Mouse (Mus musculus): ENCODE results near the gene Ostm1. TPM values are rescaled to one million over a fixed set of nuclear protein-coding genes. Genes with fewer than 3 reads are reported as not detected.

Ostm1 gene
- polyA plus RNA-seq, 1 experiment = 33.5 TPM

- DNase-seq (ENCODE audit: low spot score) = no peak
These were observed 984 bp upstream of the Ostm1 start for GRCm38 (mm10) chr10:42582566-42583110.

- DNase-seq (ENCODE audit: low spot score) = no peak
These were observed 347 bp downstream of the Ostm1 start for GRCm38 (mm10) chr10:42583902-42584435.

- no peak for DNase-seq (ENCODE audit: low spot score)
These were observed 888 bp downstream of the Ostm1 start for GRCm38 (mm10) chr10:42584436-42584983.

- no peak for DNase-seq (ENCODE audit: low spot score)
These were observed 1.5 kb downstream of the Ostm1 start for GRCm38 (mm10) chr10:42585156-42585555.

DNA sequence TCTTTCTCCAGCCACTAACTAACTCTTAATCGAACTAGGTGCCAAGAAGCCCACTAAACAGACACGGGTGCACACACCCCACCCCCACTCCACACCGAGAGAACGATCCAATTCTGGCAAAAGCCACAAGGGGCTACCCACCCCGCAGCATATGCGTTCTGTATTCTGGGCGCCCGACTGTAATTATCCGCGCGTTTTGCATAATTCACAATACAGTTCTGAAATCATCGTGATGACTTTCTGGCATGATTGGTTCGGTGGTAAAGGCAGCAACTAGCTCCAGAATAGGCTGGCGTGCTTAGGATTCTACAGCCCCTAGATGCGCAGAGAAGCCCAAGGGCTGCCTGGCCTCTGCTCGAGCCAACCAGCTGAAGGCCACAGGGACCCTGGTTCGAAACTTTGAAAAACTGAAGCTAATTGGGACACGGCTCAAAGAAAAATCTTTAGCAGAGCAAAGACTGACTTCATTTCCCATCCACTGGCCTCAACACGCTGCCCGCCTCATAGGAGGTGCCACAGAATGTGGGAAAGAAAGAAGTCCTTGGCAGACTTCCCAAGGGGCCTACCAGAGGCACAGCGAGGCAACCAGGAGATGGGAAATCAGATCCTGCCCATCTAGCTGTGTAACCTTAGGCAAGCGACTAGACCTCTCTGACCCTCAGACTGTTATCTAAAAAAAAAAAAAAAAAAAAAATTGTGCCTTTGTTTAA is 2.1 kb downstream of the Ostm1 start:
- no peak for DNase-seq (ENCODE audit: low spot score)

DNA sequence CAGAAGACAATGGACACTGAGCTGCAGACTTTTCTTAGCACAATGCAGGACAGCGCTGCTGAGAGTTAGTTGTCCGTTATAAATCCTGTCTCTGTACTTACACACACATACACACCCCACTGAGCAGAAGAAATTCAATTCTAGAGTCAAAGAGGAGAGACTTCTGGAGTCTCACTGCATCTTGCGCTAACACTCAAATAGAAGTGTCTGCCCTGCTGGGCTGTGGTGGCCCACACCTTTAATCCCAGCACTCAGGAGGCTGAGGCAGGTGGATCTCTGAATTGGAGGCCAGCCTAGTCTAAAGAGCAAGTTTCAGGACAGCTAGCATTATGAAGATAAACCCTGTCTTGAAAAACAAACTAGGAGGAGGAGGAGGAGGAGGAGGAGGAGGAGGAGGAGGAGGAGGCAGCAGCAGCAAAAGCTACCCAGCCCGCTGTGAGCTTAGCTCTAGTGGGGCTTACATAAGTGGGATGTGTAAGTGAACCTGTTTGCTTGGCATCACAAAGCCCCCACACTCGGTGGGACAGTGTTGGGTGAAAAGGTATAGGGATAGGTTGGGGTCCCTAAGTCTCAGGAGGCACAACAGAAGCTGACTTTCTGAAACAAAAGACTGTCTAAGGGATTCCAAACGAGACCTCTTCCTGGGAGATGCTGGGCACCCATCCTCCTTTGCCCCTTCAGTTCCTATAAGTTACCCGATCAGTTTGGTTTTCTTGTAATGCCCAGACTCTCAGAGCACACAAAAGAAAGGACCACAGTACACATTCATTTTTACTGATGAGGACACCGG is 4.5 kb downstream of the Ostm1 start:
- DNase-seq (ENCODE audit: low spot score) = no peak

- DNase-seq (ENCODE audit: low spot score) = no peak
These were observed 5.9 kb downstream of the Ostm1 start for GRCm38 (mm10) chr10:42589505-42589904.

DNA sequence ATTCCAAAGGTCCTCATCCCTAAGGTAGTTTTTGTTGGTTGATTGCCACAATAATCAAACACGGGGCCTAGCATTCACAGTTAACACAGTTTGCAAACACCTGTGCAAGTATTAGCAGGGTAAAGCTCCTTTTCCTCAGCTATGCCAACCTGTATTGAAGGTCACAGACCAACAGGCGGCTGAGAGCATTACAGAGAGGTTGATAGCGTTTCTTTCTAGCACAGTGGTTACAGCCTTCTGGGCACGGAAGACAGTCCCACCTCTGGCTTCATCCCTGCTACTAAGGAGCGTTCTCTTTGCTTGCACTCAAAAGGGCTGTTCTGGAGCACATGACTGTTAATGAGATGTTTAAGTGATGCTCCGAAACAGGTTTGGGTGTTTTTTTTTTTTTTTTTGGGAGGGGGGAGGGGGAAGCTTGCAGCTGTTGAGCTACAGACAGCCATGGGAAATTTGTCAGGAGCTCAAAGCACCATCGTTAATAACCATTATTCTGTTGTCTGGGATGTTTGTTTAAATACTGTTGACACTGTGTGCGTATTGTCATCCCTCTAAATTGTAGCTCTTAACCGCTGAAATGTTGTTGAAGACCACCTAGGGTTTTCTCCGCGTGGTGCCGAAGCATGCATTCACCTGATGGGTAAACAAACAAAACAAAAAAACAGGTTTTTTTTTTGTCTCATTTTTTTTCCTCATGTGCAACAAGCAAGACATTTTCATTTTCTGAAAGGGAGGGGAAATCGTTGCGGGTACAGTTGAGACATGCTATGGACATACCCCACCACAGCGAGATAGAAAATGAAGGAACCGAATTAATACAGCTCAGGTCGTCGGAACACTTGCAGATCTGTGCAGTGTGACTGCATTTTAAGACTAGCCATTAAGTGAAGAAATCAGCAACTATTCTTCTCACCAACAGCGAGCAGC is 6.9 kb downstream of the Ostm1 start:
- DNase-seq (ENCODE audit: low spot score) = no peak

DNA sequence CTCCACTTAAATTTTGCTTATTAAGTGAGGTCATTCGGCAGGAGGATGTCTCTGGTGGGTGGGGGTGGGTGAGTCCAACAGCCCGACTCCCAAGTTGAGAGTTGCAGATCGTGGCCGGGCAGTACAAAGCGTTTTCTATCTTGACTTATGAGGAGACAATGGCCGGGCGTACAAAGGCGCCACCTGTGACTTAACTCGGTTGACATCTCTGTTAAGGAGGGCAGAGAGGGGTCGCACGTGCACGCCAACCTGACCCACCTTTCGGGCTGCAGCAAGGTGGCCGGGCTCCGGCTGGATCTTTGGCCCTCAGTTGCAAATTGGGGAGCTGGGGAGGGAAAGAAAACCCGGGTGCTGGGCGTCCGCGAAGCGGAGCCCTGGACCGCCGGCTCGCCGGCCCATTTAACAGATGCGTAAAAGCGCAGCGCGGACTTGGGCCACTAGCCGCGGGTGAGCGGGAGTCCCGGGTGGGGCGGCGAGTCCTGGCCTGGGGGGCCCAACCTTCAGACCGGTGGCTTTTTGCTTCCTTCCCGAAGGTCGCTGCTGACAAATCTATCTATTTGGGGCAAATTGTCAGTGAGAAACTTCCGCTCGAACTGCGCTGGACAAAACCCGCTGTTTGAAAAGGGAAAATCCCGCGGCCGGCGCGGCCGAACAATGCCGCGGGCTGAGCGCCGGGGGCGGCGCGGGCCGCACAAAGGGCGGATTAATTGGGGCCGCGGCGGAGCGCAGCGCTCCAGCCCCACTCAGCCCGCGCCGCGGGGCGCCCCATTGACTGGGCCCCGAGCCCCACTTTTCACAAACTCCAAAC is 7.8 kb downstream of the Ostm1 start:
- DNase-seq (ENCODE audit: low spot score) = no peak

GRCm38 (mm10) chr10:42591993-42592686 is 8.5 kb downstream of the Ostm1 start:
- no peak for DNase-seq (ENCODE audit: low spot score)

DNA sequence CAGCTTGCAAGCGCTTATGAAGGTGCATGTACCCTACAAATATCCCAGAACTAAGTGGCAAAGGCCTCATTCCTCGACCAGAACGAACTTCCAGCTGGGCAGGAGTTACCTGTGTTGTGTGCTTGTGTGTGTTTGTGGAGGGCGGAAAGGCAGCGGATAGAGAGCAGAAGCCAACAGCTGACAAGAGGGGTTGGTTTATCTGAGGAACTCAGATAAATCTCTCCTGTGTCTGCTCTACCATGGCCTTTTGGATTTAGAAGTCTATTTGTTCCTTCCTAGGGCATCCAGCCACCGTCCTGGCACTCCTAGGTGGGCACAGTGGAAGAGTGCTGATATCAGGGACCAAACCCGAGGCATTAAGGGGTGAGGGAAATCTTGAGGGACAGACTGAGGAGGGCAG is 9.6 kb downstream of the Ostm1 start:
- DNase-seq (ENCODE audit: low spot score) = no peak

- DNase-seq (ENCODE audit: low spot score) = no peak
These were observed 15.0 kb downstream of the Ostm1 start for GRCm38 (mm10) chr10:42598615-42599014.

- no peak for DNase-seq (ENCODE audit: low spot score)
These were observed 17.9 kb downstream of the Ostm1 start for GRCm38 (mm10) chr10:42601556-42601955.

GRCm38 (mm10) chr10:42604874-42605273 is 21.3 kb downstream of the Ostm1 start:
- no peak for DNase-seq (ENCODE audit: low spot score)

- DNase-seq (ENCODE audit: low spot score) = no peak
These were observed 23.1 kb downstream of the Ostm1 start for GRCm38 (mm10) chr10:42606757-42607156.

DNA sequence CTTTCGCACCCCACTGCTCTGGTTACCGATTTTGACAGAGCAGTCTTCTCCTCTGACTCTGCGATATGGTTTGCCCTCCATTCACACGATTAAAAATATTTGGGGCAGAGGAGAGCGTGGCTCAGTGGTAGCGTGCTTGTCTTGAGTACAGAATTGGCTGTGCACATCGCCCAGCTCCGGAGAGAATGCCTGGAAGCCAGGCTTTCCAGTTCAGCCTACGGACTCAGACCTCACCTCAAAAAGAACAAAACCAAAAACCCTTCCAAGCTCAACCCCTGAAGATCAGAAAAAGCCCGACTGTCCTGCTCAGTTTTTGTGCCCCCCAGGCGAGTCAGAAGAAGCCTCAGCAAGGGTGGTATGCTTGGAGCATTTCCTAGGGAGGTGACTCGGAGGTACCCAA is 29.5 kb downstream of the Ostm1 start:
- DNase-seq (ENCODE audit: low spot score) = no peak

DNA sequence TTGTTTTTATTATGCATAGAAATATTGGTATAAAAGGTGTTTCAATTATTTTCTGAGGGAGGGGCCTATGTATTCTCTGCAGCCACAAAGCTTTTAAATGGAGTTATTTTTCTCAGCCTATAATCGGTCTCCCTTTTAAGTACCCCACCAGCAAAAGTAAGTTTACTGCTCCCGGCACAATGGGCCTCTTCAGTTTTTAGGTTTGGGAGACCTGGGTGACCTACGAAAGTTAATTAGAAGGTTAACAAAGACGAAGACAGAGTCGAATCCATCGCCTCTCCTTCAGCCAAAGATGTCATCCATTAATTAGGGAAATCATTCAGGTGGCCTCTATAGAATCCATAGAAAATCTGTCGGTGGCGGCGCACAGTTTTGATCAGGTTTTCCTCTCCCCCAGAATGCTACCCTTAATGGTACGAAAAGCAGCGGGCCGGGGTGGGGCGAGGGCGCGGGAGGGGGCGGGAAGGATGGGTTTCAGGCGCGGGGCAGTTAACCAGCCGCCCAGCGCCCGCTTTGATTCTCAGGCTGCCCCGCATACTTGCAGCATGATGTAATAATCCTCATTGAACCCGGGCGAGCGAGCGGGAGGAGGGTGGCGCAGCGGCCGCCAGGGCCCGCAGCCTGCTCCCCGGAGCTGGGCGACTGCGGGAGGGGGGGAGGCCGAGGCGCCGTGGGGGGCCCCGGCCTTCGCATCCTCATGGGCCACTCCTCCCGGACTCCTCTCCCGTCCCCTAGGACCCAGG is 30.2 kb downstream of the Ostm1 start:
- DNase-seq (ENCODE audit: low spot score) = no peak

DNA sequence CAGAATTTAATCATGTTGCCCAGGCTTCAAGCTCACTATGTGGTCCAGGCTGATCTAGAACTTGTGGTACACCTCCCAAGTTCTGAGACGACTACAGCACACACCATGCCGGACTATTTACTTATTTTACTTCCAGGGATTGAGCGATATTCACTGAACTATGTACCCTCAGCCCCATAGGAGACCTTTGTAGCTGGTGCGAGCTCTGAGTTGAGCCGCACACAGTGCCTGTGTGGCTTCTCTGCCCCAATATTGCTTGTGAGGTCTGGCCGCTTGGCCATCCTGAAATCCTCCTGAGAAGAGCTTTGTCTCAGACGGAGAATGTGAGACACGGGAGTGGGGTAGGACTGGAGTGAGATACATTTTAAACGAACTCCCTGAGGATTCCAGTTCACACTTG is 31.1 kb downstream of the Ostm1 start:
- no peak for DNase-seq (ENCODE audit: low spot score)

- DNase-seq (ENCODE audit: low spot score) = no peak
These were observed 34.7 kb downstream of the Ostm1 start for GRCm38 (mm10) chr10:42618291-42618690.

All from urinary bladder, adult 2 months (tissue).